Mouse (Mus musculus) left cerebral cortex, adult 11 months (tissue): Measurements from ENCODE around the gene Basp1.
A peak's percentile ranks its signal among the peaks of the same experiment; 100 is the strongest.

ENCODE experiments used
- DNase-seq: peaks from one replicate; pipeline ENCODE4 v3.0.0; 2022; ENCODE audit warnings: low spot score

Basp1 gene

GRCm38 (mm10) chr15:25415958-25416357 is 2.4 kb upstream of the Basp1 start:
- DNase-seq = no peak

DNA sequence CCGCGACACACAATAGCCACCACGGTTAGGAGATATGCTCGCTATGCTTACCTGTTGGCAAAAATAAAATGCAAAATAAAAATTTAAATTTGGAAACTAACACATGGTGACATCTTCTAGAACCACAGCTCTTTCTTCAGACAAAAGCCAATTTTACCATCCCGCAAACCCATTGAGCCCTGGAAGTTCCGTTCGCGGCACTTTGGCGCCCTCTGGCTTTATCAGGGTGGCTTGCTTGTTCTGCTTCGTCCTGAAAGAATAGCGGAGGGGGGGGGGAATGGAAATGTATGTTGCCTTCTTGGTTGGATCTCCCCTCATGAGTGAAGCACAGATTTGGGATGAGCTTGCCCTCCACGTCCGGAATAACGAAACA is 1.2 kb upstream of the Basp1 start:
- DNase-seq = peak; percentile 76

DNA sequence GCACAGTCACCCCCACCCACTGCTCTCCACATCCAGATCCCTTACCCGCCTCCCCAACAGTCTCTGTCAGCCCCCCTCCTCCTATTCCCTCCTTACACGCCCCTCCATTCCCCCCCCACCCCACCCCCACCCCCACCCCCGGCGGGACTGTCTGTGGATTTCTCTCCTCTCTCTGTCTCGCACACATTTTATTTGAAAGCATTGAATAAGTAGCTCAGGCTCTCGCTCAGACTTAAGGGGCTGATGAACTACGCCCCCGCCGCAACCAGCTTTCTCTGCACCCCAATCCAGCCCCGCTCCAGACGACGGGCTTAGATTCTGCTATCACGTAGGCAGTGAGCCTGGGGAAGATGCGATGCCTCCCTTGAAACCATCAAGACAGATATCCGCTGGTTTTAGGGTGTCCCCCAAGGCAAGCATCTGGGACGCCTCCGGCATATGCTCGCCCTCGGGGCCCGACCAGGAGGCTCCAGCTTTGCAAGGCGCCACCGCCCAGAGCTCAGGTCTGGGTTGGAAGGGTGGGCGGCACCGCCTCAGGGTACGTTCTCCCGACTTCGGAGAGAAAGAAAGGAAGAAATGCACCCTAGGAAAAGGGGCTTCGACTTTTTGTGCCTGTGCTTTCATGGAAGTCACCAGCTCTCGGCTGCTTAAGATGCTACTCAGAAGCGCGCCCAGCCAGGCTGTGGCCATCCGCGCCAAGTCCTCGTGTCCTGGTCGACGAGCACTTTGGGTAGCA is 615 bp upstream of the Basp1 start:
- DNase-seq = peak; percentile 54

DNA sequence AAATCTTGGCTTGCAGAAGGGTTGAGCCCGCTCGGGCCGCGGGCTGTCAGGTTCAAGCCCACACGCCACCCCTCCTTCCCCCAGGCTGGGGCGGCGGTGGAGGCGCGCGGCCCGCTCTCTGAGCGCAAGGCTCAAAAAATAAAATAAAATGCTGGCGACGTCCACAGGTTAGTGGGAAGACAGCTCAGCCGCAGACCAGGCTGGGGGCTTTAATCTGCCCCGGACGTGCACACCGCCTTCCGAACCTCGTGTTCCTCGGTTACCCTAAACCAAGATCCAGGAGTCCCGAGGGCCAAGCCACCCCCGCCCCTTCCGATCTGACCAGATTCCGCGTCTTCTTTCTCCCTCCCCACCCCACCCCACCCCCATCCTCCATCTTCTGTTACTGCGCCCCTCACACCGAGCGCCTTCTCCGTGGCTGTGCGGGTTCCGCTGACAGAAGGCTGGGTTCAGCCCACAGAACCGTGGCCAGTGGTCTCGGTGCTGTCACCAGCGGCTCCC is 753 bp downstream of the Basp1 start:
- no peak for DNase-seq

DNA sequence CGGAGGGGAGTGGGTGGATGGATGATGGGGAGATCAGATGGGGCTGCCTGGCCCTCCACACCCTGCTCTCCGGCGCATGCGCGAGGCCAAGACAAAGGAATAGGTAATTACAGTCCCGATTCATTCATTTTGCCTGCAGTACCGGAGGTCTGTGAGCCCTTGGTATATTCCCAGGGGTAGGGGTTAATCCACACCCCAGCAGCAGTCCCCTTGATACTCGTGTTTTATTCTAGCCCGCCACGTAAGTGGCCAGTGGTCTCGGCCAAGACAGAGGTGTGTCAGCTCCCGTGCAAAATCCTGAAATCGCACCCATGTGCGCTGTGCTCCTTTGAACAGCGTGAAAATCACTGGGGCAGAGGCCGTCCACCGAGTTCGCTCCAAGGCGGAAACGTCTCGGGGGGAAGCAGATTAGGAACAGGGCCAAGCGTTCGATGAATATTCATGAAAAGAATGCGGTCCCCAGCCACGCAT is 1.4 kb downstream of the Basp1 start:
- DNase-seq = peak; percentile 62

- DNase-seq = no peak
Observed at GRCm38 (mm10) chr15:25411461-25411860, 2.1 kb downstream of the Basp1 start.

DNA sequence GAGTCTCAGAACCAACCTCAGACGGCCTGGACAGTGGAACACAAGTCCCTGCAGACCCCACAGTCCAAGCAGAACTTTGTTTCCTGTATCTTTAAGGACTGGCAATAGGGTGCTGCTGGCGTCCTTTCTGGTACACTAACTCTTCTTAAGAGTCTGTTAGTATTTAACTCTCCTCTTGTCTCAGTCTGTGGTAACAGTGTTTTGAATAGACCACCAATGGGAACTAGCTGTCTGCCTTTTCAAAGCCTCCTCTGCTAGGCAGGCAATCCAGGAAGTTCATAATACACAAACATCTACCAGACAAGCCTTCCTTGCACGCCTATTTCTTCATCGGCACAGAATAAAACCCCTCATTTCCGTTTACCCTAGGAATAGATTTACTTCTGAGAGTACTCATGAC is 7.6 kb downstream of the Basp1 start:
- no peak for DNase-seq

DNA sequence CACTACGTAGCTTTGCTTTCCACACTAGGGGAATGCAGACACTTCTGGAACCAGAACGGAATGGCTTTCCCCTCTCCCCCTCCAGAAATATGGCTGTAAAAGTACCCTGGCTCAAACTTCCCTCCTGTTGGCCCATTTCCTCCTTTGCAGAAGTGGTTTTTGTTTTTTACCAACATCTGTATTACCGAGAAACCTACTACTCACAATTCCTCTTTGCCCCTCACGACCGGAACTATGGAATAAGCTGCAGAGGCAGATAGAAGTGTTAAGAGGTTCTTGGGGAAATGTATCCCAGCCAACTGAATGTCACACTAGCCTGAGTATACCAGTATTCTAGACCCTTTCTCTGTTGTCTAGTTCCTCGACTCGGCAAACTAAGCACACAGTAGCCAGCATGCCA is 9.7 kb downstream of the Basp1 start:
- DNase-seq = no peak

GRCm38 (mm10) chr15:25402001-25402400 is 11.6 kb downstream of the Basp1 start:
- DNase-seq = no peak

DNA sequence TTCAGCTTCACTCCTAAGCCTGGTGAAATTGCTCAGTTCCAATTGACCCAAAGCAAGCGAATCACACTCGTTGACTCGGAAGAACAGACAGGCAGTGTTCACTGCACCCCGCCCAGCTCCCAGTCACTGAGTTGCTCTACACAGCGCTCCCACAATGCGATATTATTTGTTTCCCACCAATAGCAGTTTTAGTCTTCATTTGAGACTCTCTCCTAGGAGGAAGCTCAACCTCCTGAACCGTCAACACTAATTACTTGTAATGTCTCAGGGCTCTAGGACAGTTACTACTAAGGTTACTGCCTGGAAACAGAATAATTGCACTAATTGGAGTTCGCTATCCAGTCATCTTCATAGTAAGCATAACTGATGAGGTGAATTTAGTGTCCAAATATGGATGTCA is 13.3 kb downstream of the Basp1 start:
- DNase-seq = no peak

- DNase-seq = no peak
Observed at GRCm38 (mm10) chr15:25395912-25396590, 17.5 kb downstream of the Basp1 start.

DNA sequence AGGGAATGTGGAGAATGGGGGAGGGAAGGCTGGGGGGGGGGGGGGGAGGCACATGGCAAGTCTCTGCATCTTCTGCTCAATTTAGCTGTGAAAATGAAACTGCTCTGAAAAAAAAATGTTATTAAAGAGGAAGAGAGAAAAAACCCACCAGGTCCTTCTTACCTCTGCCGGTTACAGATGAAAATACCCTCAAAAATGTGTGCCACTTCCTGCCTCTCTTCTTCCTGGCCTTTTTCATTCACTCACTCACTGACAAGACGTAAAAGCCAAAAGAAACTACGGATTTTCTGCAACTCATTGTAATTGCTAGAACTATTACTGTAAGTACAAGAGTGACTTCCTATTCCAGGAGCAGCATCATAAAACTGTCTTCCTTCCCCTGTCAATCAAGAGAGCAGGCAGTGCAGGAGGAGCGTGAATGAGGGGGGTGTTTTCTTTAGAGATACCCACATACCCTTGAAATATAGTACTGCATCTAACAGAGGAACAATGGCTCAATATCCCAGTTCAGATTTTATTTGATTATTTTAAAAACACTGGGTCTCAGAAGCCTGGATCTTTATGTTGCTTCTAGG is 21.0 kb downstream of the Basp1 start:
- DNase-seq = no peak

DNA sequence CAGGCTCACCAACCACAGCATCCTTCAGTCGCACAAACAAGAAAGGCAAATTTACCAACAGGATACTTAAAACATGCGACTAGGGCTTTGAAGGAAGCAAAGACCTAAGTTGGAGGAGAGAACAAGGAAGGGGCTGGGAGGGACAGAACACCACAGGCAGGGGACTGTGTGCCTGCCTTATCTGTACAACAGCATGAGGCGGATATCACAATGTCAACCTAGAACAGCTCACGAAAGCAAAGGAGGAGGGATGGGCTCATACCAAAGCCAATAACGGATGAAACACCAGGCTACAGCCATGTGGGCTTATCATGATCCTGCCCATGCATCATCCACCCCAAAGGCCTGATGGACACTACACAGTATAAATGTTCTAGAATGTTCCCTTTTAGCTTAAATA is 22.4 kb downstream of the Basp1 start:
- DNase-seq = no peak

- DNase-seq = no peak
Observed at GRCm38 (mm10) chr15:25387572-25387971, 26.0 kb downstream of the Basp1 start.

- no peak for DNase-seq
Observed at GRCm38 (mm10) chr15:25380051-25380450, 33.5 kb downstream of the Basp1 start.

GRCm38 (mm10) chr15:25378707-25379106 is 34.9 kb downstream of the Basp1 start:
- no peak for DNase-seq

DNA sequence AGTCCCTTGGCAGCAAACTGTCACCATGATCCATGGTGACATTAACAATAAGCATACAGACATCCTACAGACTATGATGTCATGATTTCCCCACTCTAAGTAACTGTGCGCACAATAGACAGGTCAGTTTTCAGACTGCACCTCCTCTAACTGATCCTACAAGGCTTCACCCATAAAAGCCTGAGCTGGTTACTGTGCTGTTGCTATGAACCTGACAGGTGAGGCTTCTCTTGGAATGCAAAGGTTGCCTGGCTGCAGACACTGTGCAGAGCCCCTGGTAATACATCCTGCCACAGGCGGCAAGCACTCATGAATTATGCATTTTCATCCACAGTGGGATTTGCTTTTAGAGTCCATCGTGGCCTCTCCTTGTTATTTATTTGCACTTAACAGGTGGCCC is 36.6 kb downstream of the Basp1 start:
- no peak for DNase-seq

GRCm38 (mm10) chr15:25373486-25373885 is 40.1 kb downstream of the Basp1 start:
- no peak for DNase-seq

DNA sequence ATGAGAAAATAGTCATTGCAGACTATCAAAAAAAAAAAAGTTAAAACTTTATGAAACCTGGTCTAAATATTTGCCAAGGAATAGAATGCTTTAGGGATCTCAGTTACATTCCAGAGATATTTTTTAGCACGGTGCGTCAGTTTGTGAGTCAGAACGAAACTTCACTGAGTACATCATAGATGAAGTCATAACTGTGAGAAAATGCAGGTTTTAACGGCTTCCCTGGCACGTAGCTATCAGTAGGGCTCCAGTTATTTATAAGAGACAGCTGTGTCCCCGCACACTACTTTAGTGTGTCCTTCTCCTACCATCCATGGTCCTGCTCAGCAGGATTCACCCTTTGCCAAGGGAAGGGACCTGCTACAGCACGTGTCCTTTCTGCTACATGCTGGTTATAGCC is 44.0 kb downstream of the Basp1 start:
- DNase-seq = no peak

DNA sequence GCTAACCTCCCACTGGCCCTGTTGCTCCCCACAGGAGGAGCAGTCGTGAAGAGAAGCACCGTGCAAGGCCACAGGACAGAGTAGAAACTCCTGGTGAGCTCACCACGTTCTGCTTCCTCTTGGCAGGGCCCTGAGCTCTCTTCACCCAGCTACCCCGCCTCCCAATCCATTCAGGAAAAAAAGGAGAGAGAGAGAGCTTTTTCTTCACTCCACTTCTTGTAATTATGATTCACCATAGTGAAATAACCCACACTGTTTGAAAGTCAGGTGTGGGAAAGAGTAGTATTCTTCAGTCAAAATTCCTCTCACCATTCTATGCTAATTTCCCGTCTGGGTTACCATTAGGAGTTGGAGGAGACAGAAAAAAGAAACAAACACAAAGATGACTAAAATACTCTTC is 48.1 kb downstream of the Basp1 start:
- no peak for DNase-seq

DNA sequence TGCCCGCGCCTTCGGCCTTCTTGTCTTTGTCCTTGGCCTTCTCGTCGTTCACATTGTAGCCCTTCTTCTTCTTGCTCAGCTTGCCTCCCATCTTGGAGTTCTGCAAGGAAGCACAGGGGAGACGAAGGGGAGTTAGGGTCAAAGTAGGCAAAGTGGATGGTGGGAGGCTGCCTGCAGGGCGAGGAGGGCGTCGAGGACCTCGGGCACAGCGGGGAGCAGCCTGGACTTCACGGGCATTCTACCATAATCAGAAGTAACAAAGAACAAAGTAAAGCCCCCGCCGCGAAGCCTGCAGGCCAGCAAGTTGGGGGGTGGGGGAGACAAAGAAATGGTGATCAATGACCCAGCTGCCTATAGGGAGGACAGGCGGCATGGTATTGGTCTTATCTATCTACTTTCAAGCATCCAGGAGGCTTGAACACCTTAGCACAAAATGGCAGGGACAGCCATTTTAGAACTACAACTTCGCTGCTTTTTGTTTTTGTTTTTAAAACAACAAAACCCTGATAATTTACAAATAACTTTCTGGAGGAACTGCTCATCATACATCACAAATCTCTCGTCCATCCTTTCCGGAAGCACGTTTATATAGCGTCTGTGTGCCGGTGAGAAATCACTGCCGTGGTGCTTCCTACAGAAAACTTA is 48.6 kb downstream of the Basp1 start:
- DNase-seq = no peak

DNA sequence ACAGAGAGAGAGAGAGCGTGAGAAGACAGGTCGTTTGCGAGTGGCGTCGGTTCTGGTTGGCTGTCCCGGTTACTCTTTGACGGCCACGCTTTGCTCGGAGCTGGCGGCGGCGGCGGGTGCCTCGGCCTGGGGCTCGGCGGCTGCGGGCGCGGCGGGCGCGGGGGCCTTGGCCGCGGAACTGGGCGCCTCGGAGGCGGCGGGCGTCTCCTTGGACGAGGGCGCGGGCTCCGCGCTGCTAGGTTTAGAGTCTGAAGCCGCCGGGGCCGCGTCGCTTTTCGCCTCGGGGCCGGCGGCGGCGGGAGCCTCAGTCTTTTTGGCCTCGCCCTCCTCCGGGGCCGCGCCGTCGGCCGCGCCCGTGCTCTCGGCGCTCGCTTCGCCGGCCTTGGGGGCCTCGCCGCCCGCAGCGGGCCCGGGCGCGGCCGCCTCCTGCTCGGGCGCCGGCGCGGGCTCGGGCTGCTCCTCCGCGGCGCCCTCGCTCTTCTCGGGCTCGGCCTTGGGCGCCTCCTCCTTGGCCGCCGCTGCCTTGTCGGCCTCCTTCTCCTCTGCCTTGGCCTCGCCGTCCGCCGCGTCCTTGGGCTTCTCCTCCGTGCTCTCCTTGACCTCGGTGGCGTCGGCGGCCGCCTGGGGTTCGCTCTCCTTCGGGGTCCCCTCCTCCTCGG is 49.3 kb downstream of the Basp1 start:
- no peak for DNase-seq
